Mouse (Mus musculus): ENCODE measurements around the gene Sspo. TPM values are rescaled to one million over a fixed set of nuclear protein-coding genes. Genes with fewer than 3 reads are reported as not detected.
A peak's percentile ranks its signal among the peaks of the same experiment; 100 is the strongest.

Sspo gene
- total RNA-seq, 1 experiment from 2014 or later: not detected

DNA sequence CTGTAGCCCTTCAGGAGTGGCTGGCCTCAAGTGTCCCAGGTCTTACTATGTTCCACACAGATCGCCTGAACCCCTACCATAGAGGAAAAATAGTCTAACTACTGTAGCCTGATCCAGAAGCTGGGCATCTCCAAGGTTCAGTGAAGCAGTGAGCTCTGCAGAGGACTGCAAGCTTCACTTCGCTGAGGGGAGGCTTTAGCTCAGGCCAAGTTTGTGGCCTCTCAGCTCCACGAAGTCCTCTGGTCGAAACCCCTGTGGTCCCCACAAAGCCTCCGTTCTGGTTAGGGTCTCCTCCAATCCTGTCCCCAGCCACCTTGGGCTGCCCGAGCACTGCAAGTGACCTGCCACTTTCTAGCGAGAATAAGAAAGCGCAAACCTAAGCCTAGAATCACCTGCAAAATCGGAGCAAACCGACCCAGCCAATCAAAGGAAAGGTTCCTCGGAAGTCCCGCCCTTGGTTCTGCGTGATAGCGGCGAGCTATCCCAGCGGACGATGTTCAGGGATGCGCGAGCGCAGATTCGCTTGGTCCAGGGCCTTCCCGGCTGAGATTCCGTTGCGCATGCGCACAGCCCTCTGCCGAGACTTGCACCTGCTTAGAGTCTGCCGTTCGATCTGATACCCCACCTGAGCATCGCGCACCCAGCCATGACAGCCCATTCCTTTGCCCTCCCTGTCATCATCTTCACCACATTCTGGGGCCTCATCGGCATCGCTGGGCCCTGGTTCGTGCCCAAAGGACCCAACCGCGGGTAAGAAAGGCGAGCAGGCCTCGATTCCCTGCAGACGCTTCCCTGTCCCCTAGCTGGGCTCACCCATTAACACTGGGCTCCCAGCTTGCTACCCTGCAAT, 89.3 kb downstream of the Sspo start, which contains the start of gene Atp6v0e2:
Gene Atp6v0e2 (plus strand): TSS at position 511 of the 850 bp plus-strand sequence.
- ATAC-seq (replicated peaks; ENCODE audit: low read depth, poor library complexity, severe bottlenecking): no peak

GRCm38 (mm10) chr6:48538841-48539737, 91.1 kb downstream of the Sspo start:
- peak; percentile 67; the same call in 1 of the 2 replicates for ATAC-seq (replicated peaks; ENCODE audit: low read depth, poor library complexity, severe bottlenecking)

- ATAC-seq (replicated peaks; ENCODE audit: low read depth, poor library complexity, severe bottlenecking): no peak
Measured at GRCm38 (mm10) chr6:48539860-48540259, 91.8 kb downstream of the Sspo start.

DNA sequence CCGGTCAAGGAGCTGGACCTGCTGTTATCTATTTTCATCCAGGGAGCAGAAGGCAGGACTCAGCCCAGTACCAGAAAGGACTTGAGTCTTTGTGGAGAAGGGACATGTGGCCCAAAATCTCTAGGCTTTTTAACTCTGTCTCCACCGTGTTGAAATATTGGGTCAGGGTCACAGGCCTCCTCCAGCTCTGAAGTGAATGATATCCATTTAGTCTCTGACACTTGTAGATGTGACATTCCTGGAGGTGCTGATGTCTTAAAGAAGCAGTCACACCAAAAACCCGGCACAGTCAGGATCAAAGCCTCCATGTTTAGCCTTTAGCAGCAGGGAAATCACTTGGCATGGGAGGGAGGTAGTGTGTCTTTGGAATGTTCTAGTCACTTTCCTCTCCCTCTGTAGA, 92.7 kb downstream of the Sspo start:
- ATAC-seq (replicated peaks; ENCODE audit: low read depth, poor library complexity, severe bottlenecking): no peak

- peak; percentile 53 for ATAC-seq (replicated peaks; ENCODE audit: low read depth, poor library complexity, severe bottlenecking)
Measured at GRCm38 (mm10) chr6:48541560-48542450, 93.8 kb downstream of the Sspo start.

DNA sequence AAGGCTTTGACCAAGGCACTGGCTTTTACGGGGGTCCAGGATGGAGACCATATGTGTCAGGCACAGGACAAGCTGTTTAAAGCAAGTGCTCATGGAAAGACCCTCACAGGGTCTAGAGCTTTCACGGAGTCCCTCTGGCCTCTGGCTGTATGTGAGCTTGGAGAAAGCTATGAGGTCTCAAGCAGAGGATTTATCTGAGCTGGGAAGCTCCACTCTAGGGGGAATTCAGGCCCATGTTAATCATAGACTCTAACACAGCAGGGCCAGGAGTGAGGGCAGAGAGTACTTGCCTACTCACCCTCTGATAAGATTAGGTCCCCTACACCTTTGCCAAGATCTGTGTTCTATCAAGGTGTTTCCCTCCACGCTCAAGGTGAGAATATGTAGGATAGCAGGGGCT, 94.6 kb downstream of the Sspo start:
- no peak for ATAC-seq (replicated peaks; ENCODE audit: low read depth, poor library complexity, severe bottlenecking)

DNA sequence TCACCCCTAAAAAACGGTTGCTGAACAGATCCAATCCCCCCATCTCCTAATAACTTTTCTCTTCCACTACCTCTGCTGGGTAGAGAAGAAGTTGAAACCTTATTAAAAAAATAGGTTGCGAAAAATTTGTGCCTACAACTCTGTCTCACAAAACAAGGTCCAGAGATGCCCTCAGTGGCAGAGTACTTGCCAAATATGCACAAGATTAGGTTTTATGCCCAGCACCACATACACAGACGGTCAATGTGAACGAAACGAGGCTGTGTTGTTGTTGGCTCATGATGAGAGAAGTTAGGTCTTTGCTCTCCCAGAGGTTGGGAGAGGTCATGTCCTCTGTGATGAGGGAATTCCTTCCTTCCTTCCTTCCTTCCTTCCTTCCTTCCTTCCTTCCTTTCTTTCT, 97.2 kb downstream of the Sspo start:
- ATAC-seq (replicated peaks; ENCODE audit: low read depth, poor library complexity, severe bottlenecking): no peak

DNA sequence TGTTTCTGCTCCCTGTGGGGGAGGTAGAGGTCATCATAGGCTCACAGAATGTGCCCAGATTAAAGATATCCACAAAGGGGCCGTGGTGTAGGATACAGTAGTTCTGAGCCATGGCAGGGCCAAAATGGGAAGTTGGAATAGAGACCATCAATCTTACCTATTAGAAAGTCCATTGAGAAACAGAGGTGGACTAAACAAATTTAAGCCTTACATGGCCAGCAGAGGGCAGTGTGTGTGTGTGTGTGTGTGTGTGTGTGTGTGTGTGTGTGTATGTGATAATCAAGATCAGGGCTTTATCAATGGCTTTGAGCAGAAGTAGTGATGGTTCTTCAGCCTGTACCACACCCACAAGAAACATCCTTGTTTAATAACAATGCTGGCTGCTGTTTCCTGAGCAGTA, 98.2 kb downstream of the Sspo start:
- ATAC-seq (replicated peaks; ENCODE audit: low read depth, poor library complexity, severe bottlenecking): peak; percentile 34

DNA sequence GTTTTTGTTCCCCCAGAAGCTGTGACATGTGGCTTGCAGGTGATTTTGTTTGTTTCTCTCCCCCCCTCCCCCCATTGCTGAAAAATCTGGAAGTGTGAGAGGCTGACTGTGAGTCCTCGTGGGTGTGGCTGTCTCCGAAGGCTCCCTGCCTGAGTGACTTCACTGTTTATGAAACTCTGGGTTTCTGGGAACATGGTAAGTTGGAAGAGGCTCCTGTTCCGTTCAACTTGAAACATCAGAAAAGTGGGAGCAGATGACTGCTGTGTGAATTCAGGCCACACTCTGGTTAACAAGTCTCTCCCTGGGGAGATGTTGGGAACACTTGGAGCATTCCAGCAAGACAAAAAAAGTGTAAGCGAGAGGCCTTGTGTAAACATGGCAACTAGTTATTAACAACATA, 98.8 kb downstream of the Sspo start:
- ATAC-seq (replicated peaks; ENCODE audit: low read depth, poor library complexity, severe bottlenecking): no peak

- no peak for ATAC-seq (replicated peaks; ENCODE audit: low read depth, poor library complexity, severe bottlenecking)
Measured at GRCm38 (mm10) chr6:48548314-48548713, 100.3 kb downstream of the Sspo start.

Other genes with a start within 250 kb of the Sspo start
- 4.8 and 6.6 TPM in 2 replicates for gene Krba1, start 52.6 kb upstream of the Sspo start, total RNA-seq (2017)
- gene Zfp467, start 2.4 kb upstream of the Sspo start, total RNA-seq (2017): 1.8 and 2.8 TPM in 2 replicates
- 2.1 TPM in 1 of 2 replicates, not detected in the other for gene Atp6v0e2, start 89.4 kb downstream of the Sspo start, total RNA-seq (2017)
- 4.9 and 5.6 TPM in 2 replicates for gene Lrrc61, start 106.6 kb downstream of the Sspo start, total RNA-seq (2017)
- gene Rarres2, start 124.6 kb downstream of the Sspo start, total RNA-seq (2017): not detected in 2 replicates
- not detected in 2 replicates for gene Gm45021, start 141.4 kb downstream of the Sspo start, total RNA-seq (2017)
- gene Repin1, start 145.7 kb downstream of the Sspo start, total RNA-seq (2017): 19.7 and 23.1 TPM in 2 replicates
- not detected in 2 replicates for gene Gm44965, start 145.7 kb downstream of the Sspo start, total RNA-seq (2017)
- gene Zfp775, start 153.8 kb downstream of the Sspo start, total RNA-seq (2017): 2.1 and 3.3 TPM in 2 replicates
- gene AI854703, start 178.5 kb downstream of the Sspo start, total RNA-seq (2017): 1.6 and 2.2 TPM in 2 replicates
- gene Gimap8, start 199.0 kb downstream of the Sspo start, total RNA-seq (2017): 3.7 TPM in 2 replicates
- gene Gimap9, start 227.9 kb downstream of the Sspo start, total RNA-seq (2017): 50.8 and 59.3 TPM in 2 replicates
- gene Gimap4, start 236.3 kb downstream of the Sspo start, total RNA-seq (2017): 1.8 and 7.3 TPM in 2 replicates

Data from common myeloid progenitor, adult 5-6 weeks (primary cell).